16 mouse cellular contexts compared by ENCODE assay signal in the genomic region with DNA sequence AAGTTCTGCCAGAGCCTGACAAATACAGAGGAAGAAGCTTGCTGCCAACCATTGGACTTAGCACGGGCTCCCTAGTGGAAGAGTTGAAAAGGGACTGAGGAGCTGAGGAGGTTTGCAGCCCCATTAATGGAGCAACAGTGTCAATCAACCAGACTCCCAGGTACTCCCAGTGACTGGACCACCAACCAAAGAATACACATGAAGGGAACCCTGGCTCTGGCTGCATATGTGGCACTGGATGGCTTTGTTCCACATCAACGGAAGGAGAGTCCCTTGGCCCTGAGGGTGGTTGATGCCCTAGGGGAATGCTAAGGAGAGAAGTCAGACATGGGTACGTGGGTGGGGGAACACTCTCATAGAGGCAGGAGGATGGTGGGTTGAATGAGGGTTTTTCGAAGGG.
"Had no signal": no experiment of that assay in that cellular context is flagged by ENCODE, and none has a peak within 500 bp of the region (broad histone marks: within the 10 kb centered on the region; RNA-seq: fewer than 3 reads in every experiment).

No protein-coding gene starts in this region.

- DNase-seq: cerebellum, adult 8-10 months; cerebellum, adult 9-10 months; cerebellum, adult 9-11 months; cerebellum, postnatal 10 days; cerebellum, postnatal 14 days; cerebellum, postnatal 25 days; cerebellum, postnatal 36 days; embryo, embryonic 11 days; forebrain, postnatal 0 days; gastrocnemius, adult 2 months; gastrocnemius, postnatal 10 days; gastrocnemius, postnatal 14 days; gastrocnemius, postnatal 25 days; gastrocnemius, postnatal 36 days; heart, adult 18-20 months; heart, adult 2 months had no signal
